Mouse (Mus musculus) embryonic facial prominence, embryonic 15.5 days (tissue): ENCODE data around the gene Pax3. TPM values are rescaled to one million over a fixed set of nuclear protein-coding genes. Genes with fewer than 3 reads are reported as not detected.
A peak's percentile ranks its signal among the peaks of the same experiment; 100 is the strongest.

Source experiments
- ATAC-seq: fragments of 200-750 bp; cut with Nextera tagmentation; 2 replicates; pipeline ENCODE4 v1.8.0; 2017; ENCODE audit warnings: low read depth, moderate TSS enrichment; ENCODE audit not compliant: insufficient number of reproducible peaks, low FRiP score, low TSS enrichment
- H3K27ac ChIP-seq: fragments of 300-500 bp; sonication (generic); replicated peaks from 2 replicates; pipeline ENCODE4 v1.5.1; 2015; ENCODE audit warnings: mild to moderate bottlenecking, inconsistent platforms
- H3K27me3 ChIP-seq: fragments of 300-500 bp; sonication (generic); 2 replicates; pipeline ENCODE4 v1.6.1; 2015; ENCODE audit warnings: inconsistent platforms
- H3K36me3 ChIP-seq: fragments of 300-500 bp; sonication (generic); 2 replicates; pipeline ENCODE4 v1.6.1; 2015; ENCODE audit warnings: mild to moderate bottlenecking, inconsistent platforms
- H3K4me1 ChIP-seq: fragments of 300-500 bp; sonication (generic); 2 replicates; pipeline ENCODE4 v1.6.1; 2015; ENCODE audit warnings: inconsistent platforms
- H3K4me2 ChIP-seq: fragments of 300-500 bp; sonication (generic); replicated peaks from 2 replicates; pipeline ENCODE4 v1.6.1; 2015; ENCODE audit warnings: mild to moderate bottlenecking, inconsistent platforms
- H3K4me3 ChIP-seq: fragments of 300-500 bp; sonication (generic); replicated peaks from 2 replicates; pipeline ENCODE4 v1.5.1; 2015; ENCODE audit warnings: mild to moderate bottlenecking, inconsistent platforms
- H3K9ac ChIP-seq: fragments of 300-500 bp; sonication (generic); 2 replicates; pipeline ENCODE4 v1.6.1; 2015; ENCODE audit warnings: inconsistent platforms
- H3K9me3 ChIP-seq: fragments of 300-500 bp; sonication (generic); replicated peaks from 2 replicates; pipeline ENCODE4 v1.6.1; 2016; ENCODE audit warnings: inconsistent platforms
- WGBS: fragments of 180-500 bp; shearing (Covaris S2); methylation state at CpG from one replicate; pipeline ENCODE4 v1.1.7; 2015; 5-methylcytosine and 5-hydroxymethylcytosine counted together
- polyA plus RNA-seq: library from polyadenylated mRNA; unstranded; fragments of >200 nt; fragmentation: Nextera tagmentation; extraction: Ambion mirVana; gene quantifications from 2 replicates; pipeline ENCODE4 v1.2.1, GENCODE M21; 2015

Gene Pax3
- polyA plus RNA-seq, 1 experiment from 2014 or later, result 47.2 TPM

- ATAC-seq, result no peak
- Histone ChIP-seq H3K9me3 (no peaks in the 10 kb centered on the region), H3K9ac (0 out of 2 replicates have a peak overlapping the region, but pooled peaks have one; percentile 26), H3K27ac (peak overlapping the region; percentile 91), H3K4me2 (peak overlapping the region; percentile 66), H3K4me3 (peak overlapping the region; percentile 61), H3K27me3 (peaks cover 49% of the 10 kb centered on the region), H3K36me3 (no peaks in the 10 kb centered on the region), H3K4me1 (peaks cover 10% of the 10 kb centered on the region; the same call in 1 of the 2 replicates)
- 19% methylated on average over 12 of the region's 12 CpGs for WGBS
Observed at GRCm38 (mm10) chr1:78190386-78191111, 6.4 kb downstream of the Pax3 start.

GRCm38 (mm10) chr1:78189501-78190345 is 7.2 kb downstream of the Pax3 start:
- no peaks in the 10 kb centered on the region for H3K9me3 ChIP-seq
- peak overlapping the region; percentile 61 for H3K4me3 ChIP-seq
- under 1% methylated on average over 45 of the region's 47 CpGs for WGBS
- H3K4me1 ChIP-seq, result peaks cover 10% of the 10 kb centered on the region; the same call in 1 of the 2 replicates
- H3K9ac ChIP-seq, result peak overlapping the region; percentile 50
- H3K27ac ChIP-seq, result peak overlapping the region; percentile 91
- peaks cover 48% of the 10 kb centered on the region for H3K27me3 ChIP-seq
- peak; percentile 73; the same call in 1 of the 2 replicates for ATAC-seq
- H3K36me3 ChIP-seq, result no peaks in the 10 kb centered on the region
- H3K4me2 ChIP-seq, result peak overlapping the region; percentile 66

GRCm38 (mm10) chr1:78189016-78189415 is 7.9 kb downstream of the Pax3 start:
- Histone ChIP-seq H3K4me2 (peak overlapping the region; percentile 66), H3K9me3 (no peaks in the 10 kb centered on the region), H3K4me3 (peak overlapping the region; percentile 61), H3K36me3 (no peaks in the 10 kb centered on the region), H3K9ac (peak overlapping the region; percentile 50), H3K4me1 (peaks cover 10% of the 10 kb centered on the region; the same call in 1 of the 2 replicates), H3K27me3 (peaks cover 48% of the 10 kb centered on the region), H3K27ac (peak overlapping the region; percentile 91)
- ATAC-seq, result no peak
- WGBS, result 2% methylated on average over 16 of the region's 16 CpGs

GRCm38 (mm10) chr1:78188299-78188698 is 8.6 kb downstream of the Pax3 start:
- H3K27ac ChIP-seq, result peak overlapping the region; percentile 91; the same call in 1 of the 2 replicates
- H3K9me3 ChIP-seq, result no peaks in the 10 kb centered on the region
- 18% methylated on average over 2 of the region's 2 CpGs for WGBS
- no peak overlapping the region for H3K9ac ChIP-seq
- H3K4me1 ChIP-seq, result peaks cover 10% of the 10 kb centered on the region; the same call in 1 of the 2 replicates
- H3K4me2 ChIP-seq, result peak overlapping the region; percentile 66
- ATAC-seq, result no peak
- H3K4me3 ChIP-seq, result peak overlapping the region; percentile 61
- H3K27me3 ChIP-seq, result peaks cover 42% of the 10 kb centered on the region
- H3K36me3 ChIP-seq, result no peaks in the 10 kb centered on the region

GRCm38 (mm10) chr1:78187788-78188173 is 9.2 kb downstream of the Pax3 start:
- no peak overlapping the region for H3K9ac ChIP-seq
- no peaks in the 10 kb centered on the region for H3K9me3 ChIP-seq
- peak overlapping the region; percentile 6 for H3K4me2 ChIP-seq
- peak overlapping the region; percentile 61 for H3K4me3 ChIP-seq
- 15% methylated on average over 6 of the region's 6 CpGs for WGBS
- peaks cover 10% of the 10 kb centered on the region; the same call in 1 of the 2 replicates for H3K4me1 ChIP-seq
- no peaks in the 10 kb centered on the region for H3K36me3 ChIP-seq
- no peak for ATAC-seq
- peaks cover 38% of the 10 kb centered on the region for H3K27me3 ChIP-seq
- peak overlapping the region; percentile 91; the same call in 1 of the 2 replicates for H3K27ac ChIP-seq

- Histone ChIP-seq H3K27me3 (peaks cover 33% of the 10 kb centered on the region), H3K4me2 (peak overlapping the region; percentile 6), H3K9ac (no peak overlapping the region), H3K27ac (peak overlapping the region; percentile 91; the same call in 1 of the 2 replicates), H3K9me3 (no peaks in the 10 kb centered on the region), H3K4me3 (peak overlapping the region; percentile 61), H3K4me1 (peaks cover 14% of the 10 kb centered on the region; the same call in 1 of the 2 replicates), H3K36me3 (no peaks in the 10 kb centered on the region)
- 14% methylated on average over 8 of the region's 8 CpGs for WGBS
- ATAC-seq, result no peak
Observed at GRCm38 (mm10) chr1:78187122-78187787, 9.7 kb downstream of the Pax3 start.

- no peak overlapping the region for H3K27ac ChIP-seq
- H3K4me3 ChIP-seq, result no peak overlapping the region
- no peaks in the 10 kb centered on the region for H3K9me3 ChIP-seq
- H3K27me3 ChIP-seq, result 0 out of 2 replicates have a peak, but pooled peaks cover 11% of the 10 kb centered on the region
- WGBS, result 50% methylated on average over 5 of the region's 5 CpGs
- peaks cover 23% of the 10 kb centered on the region for H3K4me1 ChIP-seq
- no peak for ATAC-seq
- H3K4me2 ChIP-seq, result no peak overlapping the region
- no peaks in the 10 kb centered on the region for H3K36me3 ChIP-seq
- H3K9ac ChIP-seq, result no peak overlapping the region
Observed at GRCm38 (mm10) chr1:78182954-78183353, 14.0 kb downstream of the Pax3 start.

GRCm38 (mm10) chr1:78181882-78182281 is 15.1 kb downstream of the Pax3 start:
- 24% methylated on average over 9 of the region's 9 CpGs for WGBS
- no peaks in the 10 kb centered on the region; the same call in 1 of the 2 replicates for H3K36me3 ChIP-seq
- H3K9me3 ChIP-seq, result no peaks in the 10 kb centered on the region
- no peak overlapping the region for H3K9ac ChIP-seq
- no peak overlapping the region; the same call in 1 of the 2 replicates for H3K4me2 ChIP-seq
- H3K4me3 ChIP-seq, result no peak overlapping the region
- 0 out of 2 replicates have a peak, but pooled peaks cover 11% of the 10 kb centered on the region for H3K27me3 ChIP-seq
- ATAC-seq, result no peak
- peaks cover 23% of the 10 kb centered on the region for H3K4me1 ChIP-seq
- H3K27ac ChIP-seq, result 0 out of 2 replicates have a peak overlapping the region, but pooled peaks have one; percentile 48

GRCm38 (mm10) chr1:78172334-78172733 is 24.6 kb downstream of the Pax3 start:
- Histone ChIP-seq H3K36me3 (no peaks in the 10 kb centered on the region; the same call in 1 of the 2 replicates), H3K9me3 (no peaks in the 10 kb centered on the region), H3K4me3 (0 out of 2 replicates have a peak overlapping the region, but pooled peaks have one; percentile 5), H3K27ac (peak overlapping the region; percentile 61; the same call in 1 of the 2 replicates), H3K4me1 (peaks cover 48% of the 10 kb centered on the region), H3K4me2 (0 out of 2 replicates have a peak overlapping the region, but pooled peaks have one; percentile 8), H3K9ac (no peak overlapping the region), H3K27me3 (peaks cover 9% of the 10 kb centered on the region)
- ATAC-seq, result no peak
- WGBS, result 32% methylated on average over 6 of the region's 6 CpGs

- Histone ChIP-seq H3K4me3 (no peak overlapping the region), H3K9ac (no peak overlapping the region), H3K36me3 (no peaks in the 10 kb centered on the region), H3K27me3 (peaks cover 9% of the 10 kb centered on the region), H3K9me3 (no peaks in the 10 kb centered on the region), H3K27ac (peak overlapping the region; percentile 61; the same call in 1 of the 2 replicates), H3K4me1 (peaks cover 51% of the 10 kb centered on the region), H3K4me2 (no peak overlapping the region)
- no peak for ATAC-seq
- 15% methylated on average over 1 of the region's 1 CpGs for WGBS
Observed at GRCm38 (mm10) chr1:78171671-78172070, 25.3 kb downstream of the Pax3 start.
